Mouse (Mus musculus) left cerebral cortex, adult 9 months (tissue): ENCODE measurements at regions not wholly inside any gene's neighbourhood (a gene's known extent, or its start where the extent isn't known, plus 50 kb on each side); places are given as distances from the start of the nearest gene placed in this dataset.

Experiments used
- DNase-seq, 2 experiments: peaks; one replicate each; pipeline ENCODE4 v3.0.0; 2022; ENCODE audit warnings: low spot score in 2 of 2

GRCm38 (mm10) chr3:21218936-21219335 lies 852.0 kb upstream of the Agtr1b start:
- DNase-seq, result no peak

GRCm38 (mm10) chr3:21241184-21241583 lies 835.3 kb upstream of the Tbl1xr1 start:
- DNase-seq, result no peak

GRCm38 (mm10) chr3:21256129-21256760 lies 820.2 kb upstream of the Tbl1xr1 start:
- DNase-seq, result no peak

- no peak for DNase-seq
Measured at GRCm38 (mm10) chr3:21263317-21263716, 813.1 kb upstream of the Tbl1xr1 start.

- DNase-seq, result no peak
Measured at GRCm38 (mm10) chr3:21265491-21265890, 811.0 kb upstream of the Tbl1xr1 start.

GRCm38 (mm10) chr3:21268429-21269129 lies 807.9 kb upstream of the Tbl1xr1 start:
- DNase-seq, result no peak

GRCm38 (mm10) chr3:21269130-21269440 lies 807.4 kb upstream of the Tbl1xr1 start:
- no peak for DNase-seq

GRCm38 (mm10) chr3:21270788-21271187 lies 805.7 kb upstream of the Tbl1xr1 start:
- DNase-seq, result no peak

GRCm38 (mm10) chr3:21272219-21272618 lies 804.2 kb upstream of the Tbl1xr1 start:
- no peak for DNase-seq

- no peak for DNase-seq
Measured at GRCm38 (mm10) chr3:21292774-21293173, 783.7 kb upstream of the Tbl1xr1 start.

- no peak for DNase-seq
Measured at GRCm38 (mm10) chr3:21293308-21293707, 783.1 kb upstream of the Tbl1xr1 start.

GRCm38 (mm10) chr3:21294776-21295175 lies 781.7 kb upstream of the Tbl1xr1 start:
- no peak for DNase-seq

GRCm38 (mm10) chr3:21296581-21297110 lies 779.8 kb upstream of the Tbl1xr1 start:
- DNase-seq, result no peak

GRCm38 (mm10) chr3:21325329-21325896 lies 751.0 kb upstream of the Tbl1xr1 start:
- DNase-seq, result no peak

GRCm38 (mm10) chr3:21341916-21342315 lies 734.5 kb upstream of the Tbl1xr1 start:
- no peak for DNase-seq

- no peak for DNase-seq
Measured at GRCm38 (mm10) chr3:21343095-21343494, 733.4 kb upstream of the Tbl1xr1 start.

GRCm38 (mm10) chr3:21349421-21349820 lies 727.0 kb upstream of the Tbl1xr1 start:
- DNase-seq, result no peak

GRCm38 (mm10) chr3:21356150-21356549 lies 720.3 kb upstream of the Tbl1xr1 start:
- DNase-seq, result no peak

- peak; percentile 32 to 50 for DNase-seq
Measured at GRCm38 (mm10) chr3:21356831-21357712, 719.4 kb upstream of the Tbl1xr1 start.

GRCm38 (mm10) chr3:21358068-21358467 lies 718.4 kb upstream of the Tbl1xr1 start:
- no peak for DNase-seq

- DNase-seq, result no peak
Measured at GRCm38 (mm10) chr3:21361069-21361468, 715.4 kb upstream of the Tbl1xr1 start.

- no peak for DNase-seq
Measured at GRCm38 (mm10) chr3:21379816-21380215, 696.6 kb upstream of the Tbl1xr1 start.
